Mouse (Mus musculus): ENCODE measurements around the gene Thap7. TPM values are rescaled to one million over a fixed set of nuclear protein-coding genes. Genes with fewer than 3 reads are reported as not detected.
"Not testable (repeated sequence)": the region's sequence is repeated elsewhere in the genome, so short reads cannot be mapped to it uniquely, and the experiment has no call there.

The Thap7 gene
- polyA plus RNA-seq, 1 experiment from 2014 or later: 58.6 TPM

- no peak for DNase-seq (ENCODE audit: low spot score)
- no peak for TF ChIP-seq CTCF (IDR thresholded peaks at IDR 0.05; ENCODE audit: low read depth)
- H3K9me3 ChIP-seq (replicated peaks; ENCODE audit: low read length): no peaks in the 10 kb centered on the region
- H3K27ac ChIP-seq: no peak overlapping the region
- peaks cover 34% of the 10 kb centered on the region for H3K4me1 ChIP-seq (replicated peaks; ENCODE audit: insufficient read depth, low read length)
- WGBS: 57% methylated on average over 4 of the region's 4 CpGs
- no peak overlapping the region for H3K4me3 ChIP-seq (replicated peaks; ENCODE audit: low read depth, low read length)
- no peak overlapping the region for H3K9ac ChIP-seq (ENCODE audit: low read depth, low read length)
- H3K36me3 ChIP-seq (ENCODE audit: insufficient read depth, low read length): no peaks in the 10 kb centered on the region
- H3K27me3 ChIP-seq (ENCODE audit: insufficient read depth, low read length): no peaks in the 10 kb centered on the region
- H3K4me2 ChIP-seq (ENCODE audit: low read length): no peak overlapping the region
- no peak for ATAC-seq (replicated peaks; ENCODE audit: low FRiP score, low read depth)
Observed at GRCm38 (mm10) chr16:17556907-17557306, 26.0 kb upstream of the Thap7 start.

- no peak overlapping the region for H3K4me3 ChIP-seq (replicated peaks; ENCODE audit: low read depth, low read length)
- WGBS: 84% methylated on average over 4 of the region's 4 CpGs
- TF ChIP-seq CTCF (IDR thresholded peaks at IDR 0.05; ENCODE audit: low read depth): no peak
Observed at GRCm38 (mm10) chr16:17556180-17556579, 25.2 kb upstream of the Thap7 start.

GRCm38 (mm10) chr16:17554702-17555101 is 23.8 kb upstream of the Thap7 start:
- not testable (repeated sequence) for H3K9me3 ChIP-seq (replicated peaks; ENCODE audit: low read length); H3K27ac ChIP-seq; H3K27me3 ChIP-seq (ENCODE audit: insufficient read depth, low read length); H3K9ac ChIP-seq (ENCODE audit: low read depth, low read length); DNase-seq (ENCODE audit: low spot score); ATAC-seq (replicated peaks; ENCODE audit: low FRiP score, low read depth); H3K36me3 ChIP-seq (ENCODE audit: insufficient read depth, low read length); H3K4me3 ChIP-seq (replicated peaks; ENCODE audit: low read depth, low read length); H3K4me2 ChIP-seq (ENCODE audit: low read length)
- peaks cover 19% of the 10 kb centered on the region for H3K4me1 ChIP-seq (replicated peaks; ENCODE audit: insufficient read depth, low read length)
- 49% methylated on average over 4 of the region's 4 CpGs for WGBS

More at GRCm38 (mm10) chr16:17556180-17556579, 25.2 kb upstream of the Thap7 start:
- Histone ChIP-seq H3K9me3 (replicated peaks; ENCODE audit: low read length) (no peaks in the 10 kb centered on the region), H3K4me1 (replicated peaks; ENCODE audit: insufficient read depth, low read length) (peaks cover 27% of the 10 kb centered on the region), H3K4me2 (ENCODE audit: low read length) (no peak overlapping the region), H3K27me3 (ENCODE audit: insufficient read depth, low read length) (no peaks in the 10 kb centered on the region), H3K36me3 (ENCODE audit: insufficient read depth, low read length) (no peaks in the 10 kb centered on the region), H3K9ac (ENCODE audit: low read depth, low read length) (no peak overlapping the region), H3K27ac (no peak overlapping the region)
- DNase-seq (ENCODE audit: low spot score) (no peak), ATAC-seq (replicated peaks; ENCODE audit: low FRiP score, low read depth) (no peak)

- Histone ChIP-seq H3K4me3 (replicated peaks; ENCODE audit: low read depth, low read length) (no peak overlapping the region), H3K36me3 (ENCODE audit: insufficient read depth, low read length) (no peaks in the 10 kb centered on the region), H3K4me2 (ENCODE audit: low read length) (peak overlapping the region; percentile 46), H3K27me3 (ENCODE audit: insufficient read depth, low read length) (no peaks in the 10 kb centered on the region), H3K27ac (no peak overlapping the region), H3K9ac (ENCODE audit: low read depth, low read length) (no peak overlapping the region), H3K9me3 (replicated peaks; ENCODE audit: low read length) (no peaks in the 10 kb centered on the region), H3K4me1 (replicated peaks; ENCODE audit: insufficient read depth, low read length) (peaks cover 16% of the 10 kb centered on the region)
- WGBS: 8% methylated on average over 18 of the region's 18 CpGs
- DNase-seq (ENCODE audit: low spot score) (peak; percentile 87), ATAC-seq (replicated peaks; ENCODE audit: low FRiP score, low read depth) (peak; percentile 94)
- no peak for TF ChIP-seq CTCF (IDR thresholded peaks at IDR 0.05; ENCODE audit: low read depth)
Observed at GRCm38 (mm10) chr16:17553910-17554685, 23.2 kb upstream of the Thap7 start.

- H3K27me3 ChIP-seq (ENCODE audit: insufficient read depth, low read length): no peaks in the 10 kb centered on the region
- H3K4me1 ChIP-seq (replicated peaks; ENCODE audit: insufficient read depth, low read length): 0 out of 2 replicates have a peak, but pooled peaks cover 5% of the 10 kb centered on the region
- DNase-seq (ENCODE audit: low spot score): no peak
- ATAC-seq (replicated peaks; ENCODE audit: low FRiP score, low read depth): no peak
- TF ChIP-seq CTCF (IDR thresholded peaks at IDR 0.05; ENCODE audit: low read depth): no peak
- H3K9me3 ChIP-seq (replicated peaks; ENCODE audit: low read length): no peaks in the 10 kb centered on the region
- 88% methylated on average over 7 of the region's 7 CpGs for WGBS
- no peak overlapping the region for H3K4me2 ChIP-seq (ENCODE audit: low read length)
- no peak overlapping the region for H3K9ac ChIP-seq (ENCODE audit: low read depth, low read length)
- H3K27ac ChIP-seq: no peak overlapping the region
- no peak overlapping the region for H3K4me3 ChIP-seq (replicated peaks; ENCODE audit: low read depth, low read length)
- no peaks in the 10 kb centered on the region for H3K36me3 ChIP-seq (ENCODE audit: insufficient read depth, low read length)
Observed at GRCm38 (mm10) chr16:17552837-17553236, 21.9 kb upstream of the Thap7 start.

- Histone ChIP-seq H3K36me3 (ENCODE audit: insufficient read depth, low read length) (no peaks in the 10 kb centered on the region), H3K4me1 (replicated peaks; ENCODE audit: insufficient read depth, low read length) (no peaks in the 10 kb centered on the region), H3K27ac (no peak overlapping the region), H3K27me3 (ENCODE audit: insufficient read depth, low read length) (no peaks in the 10 kb centered on the region), H3K4me2 (ENCODE audit: low read length) (no peak overlapping the region), H3K9me3 (replicated peaks; ENCODE audit: low read length) (no peaks in the 10 kb centered on the region), H3K4me3 (replicated peaks; ENCODE audit: low read depth, low read length) (no peak overlapping the region), H3K9ac (ENCODE audit: low read depth, low read length) (no peak overlapping the region)
- no peak for ATAC-seq (replicated peaks; ENCODE audit: low FRiP score, low read depth)
- WGBS: 76% methylated on average over 2 of the region's 2 CpGs
- no peak for DNase-seq (ENCODE audit: low spot score)
- TF ChIP-seq CTCF (IDR thresholded peaks at IDR 0.05; ENCODE audit: low read depth): no peak
Observed at GRCm38 (mm10) chr16:17542632-17543031, 11.7 kb upstream of the Thap7 start.

Data from kidney, postnatal 0 days (tissue).